Mouse (Mus musculus): ENCODE results near the gene Tmem94. TPM values are rescaled to one million over a fixed set of nuclear protein-coding genes. Genes with fewer than 3 reads are reported as not detected.

The Tmem94 gene
- polyA plus RNA-seq, 1 experiment from 2014 or later = 34.5 TPM

DNA sequence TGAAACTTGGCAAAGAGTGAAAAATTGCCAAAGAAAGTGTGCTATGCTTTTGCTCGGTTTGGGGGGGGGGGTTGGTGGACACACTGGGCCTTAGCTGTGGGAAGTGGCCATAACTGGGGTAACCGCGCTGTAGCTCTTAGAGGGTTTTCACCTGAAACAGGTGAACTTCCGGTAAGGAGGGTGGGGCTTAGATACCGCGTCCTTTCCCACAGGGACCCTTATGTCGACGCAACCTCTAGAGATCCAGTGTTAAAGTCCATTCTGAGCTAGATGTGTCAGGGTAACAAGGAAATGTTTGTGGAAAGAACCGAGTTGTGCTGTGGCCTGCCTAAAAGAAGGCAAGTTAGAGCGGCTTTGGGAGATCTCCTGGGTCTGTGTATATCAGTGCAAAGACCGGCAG, 59.6 kb downstream of the Tmem94 start:
- no peak for ATAC-seq (ENCODE audit: low FRiP score, low TSS enrichment)
- Histone ChIP-seq H3K27ac (ENCODE audit: low read length) (peak overlapping the region; percentile 66), H3K36me3 (ENCODE audit: insufficient read depth, low read length) (peaks cover 26% of the 10 kb centered on the region), H3K9ac (replicated peaks; ENCODE audit: low read length) (peak overlapping the region; percentile 86), H3K27me3 (ENCODE audit: insufficient read depth, low read length) (no peaks in the 10 kb centered on the region), H3K4me2 (replicated peaks; ENCODE audit: low read depth, low read length) (peak overlapping the region; percentile 66), H3K4me3 (ENCODE audit: low read length) (peak overlapping the region; percentile 81), H3K4me1 (ENCODE audit: insufficient read depth, low read length) (peaks cover 26% of the 10 kb centered on the region), H3K9me3 (ENCODE audit: low read length) (no peaks in the 10 kb centered on the region)
- WGBS = 18% methylated on average over 11 of the region's 11 CpGs

- Histone ChIP-seq H3K9ac (replicated peaks; ENCODE audit: low read length) (no peak overlapping the region), H3K9me3 (ENCODE audit: low read length) (no peaks in the 10 kb centered on the region), H3K4me3 (ENCODE audit: low read length) (no peak overlapping the region), H3K4me1 (ENCODE audit: insufficient read depth, low read length) (peaks cover 43% of the 10 kb centered on the region), H3K27ac (ENCODE audit: low read length) (no peak overlapping the region), H3K36me3 (ENCODE audit: insufficient read depth, low read length) (0 out of 2 replicates have a peak, but pooled peaks cover 13% of the 10 kb centered on the region), H3K4me2 (replicated peaks; ENCODE audit: low read depth, low read length) (no peak overlapping the region), H3K27me3 (ENCODE audit: insufficient read depth, low read length) (no peaks in the 10 kb centered on the region)
- no peak for ATAC-seq (ENCODE audit: low FRiP score, low TSS enrichment)
- WGBS = 65% methylated on average over 5 of the region's 5 CpGs
Observed at GRCm38 (mm10) chr11:115826487-115826886, 61.3 kb downstream of the Tmem94 start.

DNA sequence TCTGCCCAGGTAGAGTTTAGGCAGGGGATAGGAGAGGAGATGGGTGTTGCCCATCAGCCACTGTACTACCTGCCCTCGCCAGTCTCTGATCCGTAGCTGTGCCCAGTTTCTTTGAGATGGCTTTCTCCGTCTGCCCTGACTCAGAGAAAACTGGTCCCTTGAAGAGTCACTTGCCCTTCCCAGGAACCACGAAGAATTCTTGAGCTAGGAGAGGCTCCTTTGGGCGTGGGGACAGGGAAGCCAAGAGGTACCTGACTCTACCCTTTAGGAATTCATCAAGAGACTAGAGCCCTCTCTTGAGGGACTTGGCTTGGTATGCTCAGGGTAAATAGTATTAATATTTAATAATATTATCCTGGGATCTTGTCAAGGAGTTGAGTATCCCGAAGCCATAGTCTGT, 62.4 kb downstream of the Tmem94 start:
- no peak for ATAC-seq (ENCODE audit: low FRiP score, low TSS enrichment)
- no peaks in the 10 kb centered on the region for H3K27me3 ChIP-seq (ENCODE audit: insufficient read depth, low read length)
- H3K36me3 ChIP-seq (ENCODE audit: insufficient read depth, low read length) = 0 out of 2 replicates have a peak, but pooled peaks cover 4% of the 10 kb centered on the region
- H3K4me1 ChIP-seq (ENCODE audit: insufficient read depth, low read length) = peaks cover 55% of the 10 kb centered on the region
- H3K4me2 ChIP-seq (replicated peaks; ENCODE audit: low read depth, low read length) = no peak overlapping the region
- H3K9me3 ChIP-seq (ENCODE audit: low read length) = no peaks in the 10 kb centered on the region
- H3K4me3 ChIP-seq (ENCODE audit: low read length) = no peak overlapping the region
- no peak overlapping the region for H3K9ac ChIP-seq (replicated peaks; ENCODE audit: low read length)
- 90% methylated on average over 6 of the region's 6 CpGs for WGBS
- no peak overlapping the region for H3K27ac ChIP-seq (ENCODE audit: low read length)

- Histone ChIP-seq H3K9ac (replicated peaks; ENCODE audit: low read length) (0 out of 2 replicates have a peak overlapping the region, but pooled peaks have one; percentile 17), H3K4me3 (ENCODE audit: low read length) (no peak overlapping the region), H3K36me3 (ENCODE audit: insufficient read depth, low read length) (no peaks in the 10 kb centered on the region), H3K9me3 (ENCODE audit: low read length) (no peaks in the 10 kb centered on the region), H3K27me3 (ENCODE audit: insufficient read depth, low read length) (no peaks in the 10 kb centered on the region), H3K4me2 (replicated peaks; ENCODE audit: low read depth, low read length) (no peak overlapping the region), H3K4me1 (ENCODE audit: insufficient read depth, low read length) (peaks cover 63% of the 10 kb centered on the region), H3K27ac (ENCODE audit: low read length) (no peak overlapping the region)
- WGBS = 58% methylated on average over 4 of the region's 4 CpGs
- no peak for ATAC-seq (ENCODE audit: low FRiP score, low TSS enrichment)
Observed at GRCm38 (mm10) chr11:115829036-115829435, 63.8 kb downstream of the Tmem94 start.

DNA sequence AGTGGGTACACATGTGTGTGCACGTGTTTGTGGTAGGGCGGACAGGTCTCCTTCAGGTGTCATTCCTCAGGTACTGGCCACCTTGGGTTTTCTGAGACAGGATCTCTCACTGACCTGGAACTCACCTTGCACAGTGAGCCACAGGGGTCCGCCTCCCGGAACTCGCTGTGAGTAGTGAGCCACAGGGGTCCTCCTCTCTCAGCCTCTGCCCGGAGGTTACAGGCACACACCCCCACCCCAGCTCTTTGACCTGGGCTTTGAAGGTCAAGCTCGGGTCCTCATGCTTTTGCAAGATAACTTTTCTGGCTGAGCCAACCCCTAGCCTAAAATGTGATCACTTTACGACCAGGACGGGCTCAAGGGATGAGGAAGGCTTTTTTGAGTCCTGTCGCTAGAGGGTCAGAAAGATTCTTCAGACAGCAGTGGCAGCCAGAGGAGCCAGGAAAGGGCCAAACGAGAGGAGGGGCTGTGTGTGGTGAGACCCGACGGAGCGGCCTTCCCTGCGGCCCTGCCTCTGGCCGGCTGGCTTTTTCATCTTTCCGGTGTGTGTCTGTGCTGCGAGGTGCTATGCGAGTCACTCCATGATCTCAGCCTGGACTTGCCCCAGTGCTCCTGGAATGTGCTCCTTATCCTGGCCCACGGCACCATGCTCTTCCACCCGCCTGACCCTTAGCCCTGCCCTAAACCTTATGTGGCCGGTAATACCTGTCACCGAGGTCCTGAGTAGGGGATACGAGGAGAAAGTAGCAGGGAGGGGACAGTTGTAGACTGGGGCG, 65.5 kb downstream of the Tmem94 start:
- peak; percentile 30 for ATAC-seq (ENCODE audit: low FRiP score, low TSS enrichment)
- WGBS = 23% methylated on average over 25 of the region's 25 CpGs
- H3K9ac ChIP-seq (replicated peaks; ENCODE audit: low read length) = peak overlapping the region; percentile 41

GRCm38 (mm10) chr11:115831518-115831917, 66.3 kb downstream of the Tmem94 start:
- 42% methylated on average over 3 of the region's 3 CpGs for WGBS
- no peaks in the 10 kb centered on the region for H3K36me3 ChIP-seq (ENCODE audit: insufficient read depth, low read length)
- no peak for ATAC-seq (ENCODE audit: low FRiP score, low TSS enrichment)
- H3K27ac ChIP-seq (ENCODE audit: low read length) = peak overlapping the region; percentile 94
- no peak overlapping the region for H3K4me3 ChIP-seq (ENCODE audit: low read length)
- no peaks in the 10 kb centered on the region for H3K9me3 ChIP-seq (ENCODE audit: low read length)
- H3K4me1 ChIP-seq (ENCODE audit: insufficient read depth, low read length) = peaks cover 82% of the 10 kb centered on the region
- H3K27me3 ChIP-seq (ENCODE audit: insufficient read depth, low read length) = no peaks in the 10 kb centered on the region
- peak overlapping the region; percentile 41 for H3K9ac ChIP-seq (replicated peaks; ENCODE audit: low read length)
- peak overlapping the region; percentile 31 for H3K4me2 ChIP-seq (replicated peaks; ENCODE audit: low read depth, low read length)

More for the DNA sequence above, 65.5 kb downstream of the Tmem94 start:
- Histone ChIP-seq H3K4me1 (ENCODE audit: insufficient read depth, low read length) (peaks cover 77% of the 10 kb centered on the region), H3K27me3 (ENCODE audit: insufficient read depth, low read length) (no peaks in the 10 kb centered on the region), H3K27ac (ENCODE audit: low read length) (peak overlapping the region; percentile 94), H3K4me2 (replicated peaks; ENCODE audit: low read depth, low read length) (peak overlapping the region; percentile 31), H3K9me3 (ENCODE audit: low read length) (no peaks in the 10 kb centered on the region), H3K36me3 (ENCODE audit: insufficient read depth, low read length) (no peaks in the 10 kb centered on the region), H3K4me3 (ENCODE audit: low read length) (no peak overlapping the region)

DNA sequence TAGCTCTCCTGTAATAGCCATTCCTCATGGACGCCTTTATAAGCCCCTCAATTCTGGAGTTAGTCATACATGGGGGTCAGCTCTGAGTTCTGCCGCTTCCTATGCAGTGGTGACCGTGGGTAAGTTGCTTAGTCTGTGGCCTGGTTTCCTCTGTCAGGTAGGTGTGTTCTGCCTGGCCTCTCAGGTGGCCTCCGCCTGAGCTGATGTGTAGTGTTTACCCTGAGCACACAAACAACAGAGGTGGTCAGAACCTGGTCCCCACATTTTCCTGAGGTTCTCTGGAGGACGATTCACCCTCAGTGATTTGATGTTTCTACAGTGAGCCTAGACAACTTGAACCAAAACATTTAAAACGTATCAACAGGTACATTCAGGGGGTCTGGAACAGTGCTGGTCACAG, 66.8 kb downstream of the Tmem94 start:
- ATAC-seq (ENCODE audit: low FRiP score, low TSS enrichment) = no peak
- Histone ChIP-seq H3K36me3 (ENCODE audit: insufficient read depth, low read length) (no peaks in the 10 kb centered on the region), H3K27me3 (ENCODE audit: insufficient read depth, low read length) (no peaks in the 10 kb centered on the region), H3K4me3 (ENCODE audit: low read length) (no peak overlapping the region), H3K9me3 (ENCODE audit: low read length) (no peaks in the 10 kb centered on the region), H3K9ac (replicated peaks; ENCODE audit: low read length) (peak overlapping the region; percentile 41; the same call in 1 of the 2 replicates), H3K4me2 (replicated peaks; ENCODE audit: low read depth, low read length) (peak overlapping the region; percentile 34), H3K27ac (ENCODE audit: low read length) (peak overlapping the region; percentile 94), H3K4me1 (ENCODE audit: insufficient read depth, low read length) (peaks cover 82% of the 10 kb centered on the region)
- 44% methylated on average over 6 of the region's 6 CpGs for WGBS

DNA sequence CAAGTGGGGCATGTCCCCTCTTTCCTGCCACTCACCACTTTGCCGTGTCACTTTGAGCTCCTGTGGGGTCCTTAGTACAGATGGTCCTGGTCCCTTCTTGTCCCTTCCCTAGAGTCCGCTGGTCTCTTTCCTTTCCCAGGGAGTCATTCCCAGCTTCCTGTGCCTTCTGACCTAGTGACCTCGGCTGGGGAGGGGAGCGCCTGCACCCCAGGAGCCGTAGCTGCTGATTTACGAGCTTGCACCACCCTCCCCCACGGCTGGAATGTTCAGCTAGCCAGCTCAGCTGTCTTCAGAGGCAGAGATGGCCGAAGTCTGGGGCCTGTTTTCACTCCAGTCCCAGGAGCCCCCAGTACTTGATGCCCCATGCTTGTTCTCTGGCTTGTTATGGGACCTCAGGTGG, 67.3 kb downstream of the Tmem94 start:
- peak overlapping the region; percentile 94 for H3K27ac ChIP-seq (ENCODE audit: low read length)
- H3K36me3 ChIP-seq (ENCODE audit: insufficient read depth, low read length) = no peaks in the 10 kb centered on the region
- peak; percentile 57 for ATAC-seq (ENCODE audit: low FRiP score, low TSS enrichment)
- no peaks in the 10 kb centered on the region for H3K27me3 ChIP-seq (ENCODE audit: insufficient read depth, low read length)
- WGBS = 3% methylated on average over 8 of the region's 8 CpGs
- H3K9ac ChIP-seq (replicated peaks; ENCODE audit: low read length) = peak overlapping the region; percentile 41; the same call in 1 of the 2 replicates
- H3K4me1 ChIP-seq (ENCODE audit: insufficient read depth, low read length) = peaks cover 85% of the 10 kb centered on the region
- no peak overlapping the region for H3K4me3 ChIP-seq (ENCODE audit: low read length)
- peak overlapping the region; percentile 34 for H3K4me2 ChIP-seq (replicated peaks; ENCODE audit: low read depth, low read length)
- no peaks in the 10 kb centered on the region for H3K9me3 ChIP-seq (ENCODE audit: low read length)

GRCm38 (mm10) chr11:115833021-115833513, 67.8 kb downstream of the Tmem94 start:
- H3K9ac ChIP-seq (replicated peaks; ENCODE audit: low read length) = peak overlapping the region; percentile 41
- peak overlapping the region; percentile 94 for H3K27ac ChIP-seq (ENCODE audit: low read length)
- H3K4me3 ChIP-seq (ENCODE audit: low read length) = no peak overlapping the region
- 11% methylated on average over 8 of the region's 8 CpGs for WGBS
- H3K27me3 ChIP-seq (ENCODE audit: insufficient read depth, low read length) = no peaks in the 10 kb centered on the region
- H3K9me3 ChIP-seq (ENCODE audit: low read length) = no peaks in the 10 kb centered on the region
- H3K4me1 ChIP-seq (ENCODE audit: insufficient read depth, low read length) = peaks cover 87% of the 10 kb centered on the region
- peak overlapping the region; percentile 34 for H3K4me2 ChIP-seq (replicated peaks; ENCODE audit: low read depth, low read length)
- H3K36me3 ChIP-seq (ENCODE audit: insufficient read depth, low read length) = no peaks in the 10 kb centered on the region
- ATAC-seq (ENCODE audit: low FRiP score, low TSS enrichment) = no peak

DNA sequence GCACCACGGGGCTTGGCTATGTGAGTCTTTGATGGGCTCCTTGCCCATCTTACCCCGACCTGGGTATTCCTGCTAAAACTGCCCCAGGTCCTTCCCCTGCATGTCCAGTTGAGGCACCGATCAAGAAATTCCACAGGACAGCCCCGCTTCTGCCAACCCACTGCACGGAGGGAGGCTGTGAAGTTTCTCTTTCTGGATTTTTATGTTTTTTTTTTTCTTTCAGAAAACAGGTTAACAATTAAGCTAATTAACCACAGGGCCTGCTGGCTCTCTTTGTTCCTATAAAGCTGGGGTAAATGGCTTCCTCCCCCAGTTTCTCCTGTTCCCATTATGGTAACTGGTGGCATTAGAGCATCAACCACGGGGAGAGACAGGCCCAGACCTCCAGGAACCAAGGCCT, 68.8 kb downstream of the Tmem94 start:
- no peak for ATAC-seq (ENCODE audit: low FRiP score, low TSS enrichment)
- Histone ChIP-seq H3K27ac (ENCODE audit: low read length) (peak overlapping the region; percentile 94), H3K4me2 (replicated peaks; ENCODE audit: low read depth, low read length) (peak overlapping the region; percentile 13; the same call in 1 of the 2 replicates), H3K9ac (replicated peaks; ENCODE audit: low read length) (peak overlapping the region; percentile 54), H3K4me3 (ENCODE audit: low read length) (no peak overlapping the region), H3K9me3 (ENCODE audit: low read length) (no peaks in the 10 kb centered on the region), H3K27me3 (ENCODE audit: insufficient read depth, low read length) (no peaks in the 10 kb centered on the region), H3K36me3 (ENCODE audit: insufficient read depth, low read length) (no peaks in the 10 kb centered on the region), H3K4me1 (ENCODE audit: insufficient read depth, low read length) (peaks cover 87% of the 10 kb centered on the region)
- WGBS = 49% methylated on average over 6 of the region's 6 CpGs

All from kidney, embryonic 16.5 days (tissue).